Mouse (Mus musculus) urinary bladder, postnatal 25 days (tissue): ENCODE data around the gene Kank2.

Experiments
- DNase-seq: peaks from one replicate; pipeline ENCODE4 v3.0.0; 2022; ENCODE audit warnings: low spot score

The Kank2 gene

GRCm38 (mm10) chr9:21798345-21799009 lies at the start of gene Kank2:
TSS of gene Kank2 (minus strand) at chr9:21798744.
- DNase-seq, result peak; percentile 91

- DNase-seq, result no peak
Observed at GRCm38 (mm10) chr9:21847926-21848325, 49.4 kb upstream of the Kank2 start.

- DNase-seq, result no peak
Observed at GRCm38 (mm10) chr9:21847425-21847824, 48.9 kb upstream of the Kank2 start.

GRCm38 (mm10) chr9:21846755-21847341 lies 48.3 kb upstream of the Kank2 start:
- DNase-seq, result no peak

- no peak for DNase-seq
Observed at GRCm38 (mm10) chr9:21845381-21846080, 47.0 kb upstream of the Kank2 start.

GRCm38 (mm10) chr9:21843086-21843485 lies 44.5 kb upstream of the Kank2 start:
- no peak for DNase-seq

- no peak for DNase-seq
Observed at GRCm38 (mm10) chr9:21842391-21842790, 43.8 kb upstream of the Kank2 start.

GRCm38 (mm10) chr9:21841340-21841739 lies 42.8 kb upstream of the Kank2 start:
- DNase-seq, result no peak

GRCm38 (mm10) chr9:21840115-21840787 lies 41.7 kb upstream of the Kank2 start:
- peak; percentile 48 for DNase-seq

GRCm38 (mm10) chr9:21837690-21838089 lies 39.1 kb upstream of the Kank2 start:
- no peak for DNase-seq

GRCm38 (mm10) chr9:21835258-21835912 lies 36.8 kb upstream of the Kank2 start, which contains the start of gene Angptl8:
TSS of gene Angptl8 (plus strand) at chr9:21835510.
- no peak for DNase-seq

- no peak for DNase-seq
Observed at GRCm38 (mm10) chr9:21831558-21832240, 33.2 kb upstream of the Kank2 start.

GRCm38 (mm10) chr9:21830936-21831335 lies 32.4 kb upstream of the Kank2 start:
- DNase-seq, result no peak

- no peak for DNase-seq
Observed at GRCm38 (mm10) chr9:21830461-21830850, 31.9 kb upstream of the Kank2 start.

GRCm38 (mm10) chr9:21829834-21830460 lies 31.4 kb upstream of the Kank2 start:
- DNase-seq, result no peak

GRCm38 (mm10) chr9:21824366-21824765 lies 25.8 kb upstream of the Kank2 start:
- no peak for DNase-seq

- DNase-seq, result no peak
Observed at GRCm38 (mm10) chr9:21823957-21824356, 25.4 kb upstream of the Kank2 start.

- DNase-seq, result no peak
Observed at GRCm38 (mm10) chr9:21822686-21823085, 24.1 kb upstream of the Kank2 start.

GRCm38 (mm10) chr9:21820183-21820582 lies 21.6 kb upstream of the Kank2 start:
- no peak for DNase-seq

- no peak for DNase-seq
Observed at GRCm38 (mm10) chr9:21819181-21819729, 20.7 kb upstream of the Kank2 start.

- no peak for DNase-seq
Observed at GRCm38 (mm10) chr9:21818561-21818960, 20.0 kb upstream of the Kank2 start.
